Comparison of ENCODE assay signal across 31 mouse cellular contexts in genomic region chr5:115755501-115755900, GRCm38 (mm10). TPM values are rescaled to one million over a fixed set of nuclear protein-coding genes. Genes with fewer than 3 reads are reported as not detected.
DNase-seq lines count a peak whose midpoint lies in the region; ATAC-seq and TF ChIP-seq lines count a peak whose summit lies in the region.
"Had no signal": no experiment of that assay in that cellular context is flagged by ENCODE, and none has a peak within 500 bp of the region (broad histone marks: within the 10 kb centered on the region; RNA-seq: fewer than 3 reads in every experiment).

No protein-coding gene starts in this region.

- H3K9ac ChIP-seq in heart, postnatal 0 days (replicated peaks; ENCODE audit: low read depth, low read length) = no peak overlapping the region
- H3K9ac ChIP-seq: embryonic facial prominence, embryonic 13.5 days; heart, embryonic 12.5 days; hindbrain, embryonic 14.5 days; kidney, embryonic 15.5 days; liver, embryonic 14.5 days; midbrain, embryonic 13.5 days; neural tube, embryonic 15.5 days had no signal

- DNase-seq in embryo, embryonic 10.5 days (ENCODE audit: low spot score) = peak; percentile 25
- DNase-seq in embryo, embryonic 9.5 days (ENCODE audit: extremely low spot score) = no peak
- DNase-seq in heart, postnatal 0 days (ENCODE audit: low spot score) = no peak
- DNase-seq in heart, adult 8-10 months (ENCODE audit: low spot score) = no peak
- DNase-seq in CD4-positive helper T cell, adult 2 months (ENCODE audit: low read depth, low spot score) = peak; percentile 49
- peak; percentile 39 for DNase-seq in induced T-regulatory cell, adult 2 months (ENCODE audit: low read depth)
- DNase-seq in kidney, adult 9 months = no peak
- DNase-seq: adrenal gland, postnatal 14 days; cerebellum, adult 11-12 months; cerebellum, adult 9-11 months; gastrocnemius, postnatal 36 days; heart, adult 18-20 months; heart, postnatal 10 days; kidney, adult 11 months; kidney, postnatal 25 days; left cerebral cortex, postnatal 4 days; liver; lung, adult 2 months; lung, postnatal 10 days; retina, postnatal 1 day; right cerebral cortex, postnatal 25 days had no signal

- TF ChIP-seq CTCF in heart, postnatal 0 days (IDR thresholded peaks at IDR 0.05; ENCODE audit: low read depth) = no peak

- no peak for ATAC-seq in heart, postnatal 0 days (ENCODE audit: insufficient read depth, low read depth)
- ATAC-seq: midbrain, embryonic 13.5 days had no signal

- H3K27me3 ChIP-seq in heart, postnatal 0 days (ENCODE audit: control insufficient read depth, insufficient read depth, low read length) = no peaks in the 10 kb centered on the region
- H3K27me3 ChIP-seq: embryonic facial prominence, embryonic 13.5 days; heart, embryonic 12.5 days; kidney, embryonic 15.5 days; midbrain, embryonic 13.5 days; neural tube, embryonic 15.5 days had no signal

- WGBS in heart, postnatal 0 days = 78% methylated on average over 5 of the region's 7 CpGs

- H3K9me3 ChIP-seq in heart, postnatal 0 days (replicated peaks; ENCODE audit: control insufficient read depth, low read length) = 0 out of 2 replicates have a peak, but pooled peaks cover 3% of the 10 kb centered on the region
- H3K9me3 ChIP-seq: embryonic facial prominence, embryonic 13.5 days; forebrain, embryonic 10.5 days; heart, embryonic 12.5 days; kidney, embryonic 15.5 days; midbrain, embryonic 13.5 days; neural tube, embryonic 15.5 days had no signal

- no peaks in the 10 kb centered on the region for H3K4me1 ChIP-seq in heart, postnatal 0 days (ENCODE audit: control insufficient read depth, insufficient read depth)
- H3K4me1 ChIP-seq: embryonic facial prominence, embryonic 13.5 days; heart, embryonic 12.5 days; midbrain, embryonic 13.5 days had no signal

- peak overlapping the region; percentile 55; the same call in 1 of the 2 replicates for H3K27ac ChIP-seq in heart, postnatal 0 days (ENCODE audit: low read depth)
- H3K27ac ChIP-seq: embryonic facial prominence, embryonic 13.5 days; forebrain, embryonic 10.5 days; hindbrain, embryonic 14.5 days; kidney, embryonic 15.5 days; liver, embryonic 14.5 days; macrophage; midbrain, embryonic 13.5 days; neural tube, embryonic 15.5 days; stomach, postnatal 0 days had no signal

- H3K4me3 ChIP-seq in heart, postnatal 0 days (ENCODE audit: low read depth, low read length) = no peak overlapping the region
- H3K4me3 ChIP-seq: embryonic facial prominence, embryonic 13.5 days; forebrain, embryonic 10.5 days; heart, embryonic 12.5 days; kidney, embryonic 15.5 days; midbrain, embryonic 13.5 days; neural tube, embryonic 15.5 days had no signal

- H3K4me2 ChIP-seq in heart, postnatal 0 days (ENCODE audit: low read depth, low read length) = no peak overlapping the region
- H3K4me2 ChIP-seq: embryonic facial prominence, embryonic 13.5 days; heart, embryonic 12.5 days; hindbrain, embryonic 14.5 days; kidney, embryonic 15.5 days; midbrain, embryonic 13.5 days; neural tube, embryonic 15.5 days had no signal

- no peaks in the 10 kb centered on the region for H3K36me3 ChIP-seq in heart, postnatal 0 days (replicated peaks; ENCODE audit: control insufficient read depth, insufficient read depth, low read length)
- H3K36me3 ChIP-seq: embryonic facial prominence, embryonic 13.5 days; forebrain, embryonic 10.5 days; heart, embryonic 12.5 days; kidney, embryonic 15.5 days; midbrain, embryonic 13.5 days; neural tube, embryonic 15.5 days had no signal

- TF ChIP-seq EP300 in heart, postnatal 0 days (IDR thresholded peaks at IDR 0.05; ENCODE audit: low read depth) = no peak

RNA-seq across cellular contexts. Expression of gene Bicdl1, which starts 24.1 kb away (rescaled TPM):
- 6.9 and 10.7 TPM in 2 replicates for total RNA-seq in heart, postnatal 0 days (2014; rRNA removed; ENCODE audit: low replicate concordance)
- polyA plus RNA-seq in heart, postnatal 0 days (2015; fragmentation: Nextera tagmentation; extraction: Ambion mirVana) = 9.0 and 9.6 TPM in 2 replicates
- 1 to 10 TPM; 6.2 to 8.9 (median 8.3) TPM for total RNA-seq in heart, adult 8-10 months (2022)

Comparison
In these comparisons a context has a peak if more than half of its experiments do, and no peak if none do; other contexts are left out.
1. DNase-seq: peak in embryo, embryonic 10.5 days (single experiment), CD4-positive helper T cell, adult 2 months (single experiment) and induced T-regulatory cell, adult 2 months (single experiment); none in embryo, embryonic 9.5 days (single experiment), heart, postnatal 0 days (single experiment), heart, adult 8-10 months (single experiment) and kidney, adult 9 months (single experiment).